Mouse (Mus musculus) heart, postnatal 4 days (tissue): Measurements from ENCODE around the gene Rora. TPM values are rescaled to one million over a fixed set of nuclear protein-coding genes. Genes with fewer than 3 reads are reported as not detected.

Experiments
- DNase-seq: peaks from one replicate; pipeline ENCODE4 v3.0.0; 2021
- total RNA-seq, 2 experiments: library from RNA; stranded (reverse); gene quantifications; 2 replicates each; pipeline ENCODE4 v1.2.3; 2021

The Rora gene
- total RNA-seq, 2 experiments from 2014 or later: 17.0 to 18.1 TPM

- DNase-seq: no peak
Observed at GRCm38 (mm10) chr9:68760876-68761275, 107.3 kb downstream of the Rora start.

GRCm38 (mm10) chr9:68761672-68762071 is 108.1 kb downstream of the Rora start:
- no peak for DNase-seq

- DNase-seq: peak; percentile 16
Observed at GRCm38 (mm10) chr9:68765595-68765994, 112.0 kb downstream of the Rora start.

- no peak for DNase-seq
Observed at GRCm38 (mm10) chr9:68769638-68770037, 116.1 kb downstream of the Rora start.

- no peak for DNase-seq
Observed at GRCm38 (mm10) chr9:68771383-68771782, 117.8 kb downstream of the Rora start.

GRCm38 (mm10) chr9:68773770-68774169 is 120.2 kb downstream of the Rora start:
- DNase-seq: no peak

- DNase-seq: peak; percentile 11
Observed at GRCm38 (mm10) chr9:68782011-68782410, 128.4 kb downstream of the Rora start.

GRCm38 (mm10) chr9:68782604-68783003 is 129.0 kb downstream of the Rora start:
- DNase-seq: no peak

GRCm38 (mm10) chr9:68783246-68783645 is 129.7 kb downstream of the Rora start:
- no peak for DNase-seq

- no peak for DNase-seq
Observed at GRCm38 (mm10) chr9:68786614-68787293, 133.2 kb downstream of the Rora start.

GRCm38 (mm10) chr9:68787665-68788064 is 134.1 kb downstream of the Rora start:
- no peak for DNase-seq

GRCm38 (mm10) chr9:68790922-68791321 is 137.3 kb downstream of the Rora start:
- no peak for DNase-seq

GRCm38 (mm10) chr9:68791982-68792540 is 138.5 kb downstream of the Rora start:
- no peak for DNase-seq

- DNase-seq: no peak
Observed at GRCm38 (mm10) chr9:68795314-68795713, 141.7 kb downstream of the Rora start.

GRCm38 (mm10) chr9:68798221-68798620 is 144.6 kb downstream of the Rora start:
- DNase-seq: no peak

- DNase-seq: no peak
Observed at GRCm38 (mm10) chr9:68799065-68799464, 145.5 kb downstream of the Rora start.

- DNase-seq: no peak
Observed at GRCm38 (mm10) chr9:68804229-68804628, 150.6 kb downstream of the Rora start.

- no peak for DNase-seq
Observed at GRCm38 (mm10) chr9:68805776-68806175, 152.2 kb downstream of the Rora start.

- no peak for DNase-seq
Observed at GRCm38 (mm10) chr9:68807735-68808134, 154.1 kb downstream of the Rora start.

- no peak for DNase-seq
Observed at GRCm38 (mm10) chr9:68809536-68809935, 155.9 kb downstream of the Rora start.

GRCm38 (mm10) chr9:68814723-68815122 is 161.1 kb downstream of the Rora start:
- no peak for DNase-seq

- no peak for DNase-seq
Observed at GRCm38 (mm10) chr9:68815877-68816276, 162.3 kb downstream of the Rora start.

- DNase-seq: no peak
Observed at GRCm38 (mm10) chr9:68820036-68820435, 166.4 kb downstream of the Rora start.

- DNase-seq: peak; percentile 35
Observed at GRCm38 (mm10) chr9:68820478-68820877, 166.9 kb downstream of the Rora start.
